Mouse (Mus musculus) c-Kit-positive CD71-positive TER-119-positive erythroid progenitor cells, embryonic 14.5 days (primary cell): Measurements from ENCODE around the gene Carmil1.

Experiments used
- DNase-seq: peaks from one replicate; pipeline ENCODE4 v3.0.0-alpha.2; 2013; ENCODE audit warnings: low spot score

Gene Carmil1

DNA sequence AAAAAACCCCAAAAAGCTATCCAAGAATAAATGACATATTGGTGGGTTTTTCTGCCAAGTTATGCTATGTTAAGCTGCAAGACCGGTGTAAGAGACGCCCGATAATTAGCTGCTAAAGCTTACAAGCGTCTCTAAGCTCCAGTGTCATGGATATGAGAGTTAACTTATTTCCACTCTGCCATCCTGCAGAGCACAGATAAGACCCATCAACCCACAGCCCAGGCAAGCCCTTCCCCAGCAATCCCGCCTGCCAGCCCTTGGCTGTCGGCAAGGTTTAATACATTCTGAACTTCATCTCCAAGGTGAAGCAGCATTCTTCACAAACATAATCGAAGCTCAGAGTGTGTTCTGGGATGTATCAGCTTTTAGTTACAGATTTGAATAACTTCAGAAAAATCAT lies 240.4 kb downstream of the Carmil1 start:
- DNase-seq: peak; percentile 14

GRCm38 (mm10) chr13:24037502-24037901 lies 243.1 kb downstream of the Carmil1 start:
- no peak for DNase-seq

DNA sequence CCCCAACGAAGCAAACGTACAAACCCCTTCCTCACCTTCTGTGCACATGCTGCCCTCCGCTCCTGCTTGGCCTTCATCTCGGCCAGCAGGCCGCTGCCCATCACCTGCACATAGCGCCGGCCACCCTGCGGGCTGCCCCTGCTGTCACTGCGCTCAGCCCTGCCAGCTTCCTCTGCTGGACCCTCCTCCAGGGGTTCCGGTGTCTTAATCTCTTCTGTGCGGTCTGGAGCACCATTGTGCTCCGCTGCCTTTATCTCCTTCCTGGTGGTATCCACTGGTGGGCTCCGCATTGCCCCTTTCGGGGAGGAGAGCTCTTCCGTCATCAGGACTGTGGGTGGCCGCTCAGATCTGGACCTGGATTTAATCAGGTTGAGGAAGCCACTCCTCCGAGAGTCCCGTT lies 244.4 kb downstream of the Carmil1 start:
- DNase-seq: no peak

DNA sequence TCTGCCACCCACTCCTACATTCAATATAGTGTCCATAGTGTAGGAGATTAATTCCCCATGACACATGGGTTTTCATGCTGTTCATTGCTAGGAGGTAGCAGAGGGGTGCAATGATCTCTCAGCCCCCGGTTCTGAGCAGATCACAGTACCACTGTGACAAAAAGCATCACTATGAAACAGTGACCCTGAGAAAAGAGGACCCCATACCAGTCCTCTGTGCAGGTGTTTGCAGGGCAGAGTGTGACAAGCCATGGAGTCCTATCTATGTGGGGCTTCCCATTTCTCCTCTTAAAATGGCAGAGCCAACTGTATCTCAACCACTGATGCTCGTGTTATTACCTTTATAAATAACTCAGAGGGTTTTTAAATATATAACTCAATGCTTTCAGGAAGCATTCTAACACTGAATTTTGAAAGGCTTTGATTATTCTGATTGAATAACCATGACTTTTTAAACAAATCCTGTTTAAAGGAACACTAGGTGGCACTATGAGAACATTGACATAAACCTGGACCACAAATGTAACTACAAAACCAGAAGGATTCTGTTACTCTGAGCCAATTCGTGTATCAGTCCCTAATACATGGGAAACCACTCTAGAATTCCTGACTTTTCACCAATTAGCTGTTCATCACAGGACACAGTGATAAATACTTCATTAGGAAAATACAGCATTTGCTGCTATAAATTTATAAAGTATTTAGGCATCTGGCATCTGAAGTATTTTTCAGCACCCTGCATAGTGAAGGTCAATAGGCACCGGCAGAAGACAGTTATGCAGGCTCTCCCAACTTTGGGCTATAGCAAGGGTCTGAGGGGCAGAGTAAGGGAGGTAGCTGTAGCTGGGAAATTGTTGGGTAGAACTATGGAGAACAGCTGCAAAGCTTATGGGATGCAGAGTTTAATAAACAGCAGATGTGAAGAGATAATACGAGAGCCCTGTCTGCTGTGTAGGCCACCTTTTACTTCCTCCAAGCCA lies 253.1 kb downstream of the Carmil1 start:
- DNase-seq: no peak

DNA sequence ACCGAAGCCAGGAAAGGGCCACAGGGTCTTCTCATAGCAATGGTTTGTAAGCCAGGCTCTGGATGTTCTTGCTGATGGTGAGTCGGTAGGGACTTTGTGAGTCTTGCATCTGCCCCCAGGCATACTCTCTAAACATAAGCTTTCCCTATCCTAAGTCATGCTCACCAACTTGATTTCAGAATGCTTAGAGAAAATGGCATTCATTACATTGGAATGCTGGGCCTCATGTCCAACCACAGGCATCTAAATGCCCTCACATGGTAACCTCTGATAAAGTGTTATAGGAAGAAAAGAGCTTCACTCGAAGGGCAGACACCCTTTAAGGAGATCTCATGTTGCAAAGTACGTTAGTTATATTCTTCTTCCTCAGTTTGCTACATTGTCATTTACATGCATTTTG lies 262.1 kb downstream of the Carmil1 start:
- DNase-seq: no peak

DNA sequence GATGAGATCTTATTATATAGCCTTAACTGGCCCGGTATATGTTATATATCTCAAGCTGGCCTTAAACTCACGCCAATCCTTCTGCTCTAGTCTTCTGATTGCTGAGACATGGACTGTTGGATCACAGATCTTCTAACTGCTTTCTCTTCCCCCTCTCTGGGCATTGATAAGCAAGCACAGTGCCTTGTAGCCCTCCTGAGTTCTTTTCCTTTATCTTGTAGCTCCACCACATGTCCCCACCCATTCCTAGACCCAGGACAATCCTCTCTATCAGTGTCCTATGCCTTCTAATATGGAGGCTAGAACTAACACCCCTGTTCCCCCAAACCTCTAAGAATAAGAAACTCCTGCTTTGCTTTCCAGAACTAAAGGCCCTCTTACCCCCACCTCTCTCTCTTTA lies 275.1 kb downstream of the Carmil1 start:
- peak; percentile 18 for DNase-seq

- no peak for DNase-seq
Measured at GRCm38 (mm10) chr13:24001797-24002196, 278.8 kb downstream of the Carmil1 start.

- no peak for DNase-seq
Measured at GRCm38 (mm10) chr13:24001081-24001480, 279.5 kb downstream of the Carmil1 start.

GRCm38 (mm10) chr13:23998826-23999225 lies 281.8 kb downstream of the Carmil1 start:
- DNase-seq: no peak

- DNase-seq: no peak
Measured at GRCm38 (mm10) chr13:23994756-23995155, 285.8 kb downstream of the Carmil1 start.

GRCm38 (mm10) chr13:23994024-23994423 lies 286.6 kb downstream of the Carmil1 start:
- DNase-seq: no peak

DNA sequence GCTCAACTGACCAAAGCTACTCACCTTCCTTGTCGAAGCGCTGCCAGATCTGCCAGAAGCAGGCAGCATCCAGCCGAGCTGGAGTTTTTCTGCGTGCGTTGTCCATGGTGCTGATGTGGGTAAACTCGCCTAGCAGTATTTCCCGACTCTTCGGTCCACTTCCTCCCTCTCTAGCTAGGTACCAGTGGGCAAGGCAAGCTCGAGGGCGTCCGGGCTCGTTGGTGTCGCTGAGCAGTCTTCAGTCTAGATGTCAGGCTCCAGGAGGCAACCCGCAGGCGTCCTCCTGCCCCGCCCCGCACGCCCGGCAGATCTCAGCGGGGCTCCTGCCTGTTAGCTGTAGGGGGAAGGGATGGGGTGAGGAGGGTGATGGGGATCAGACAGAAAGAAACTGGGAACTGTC lies 289.7 kb downstream of the Carmil1 start, which contains the start of gene Scgn:
Gene Scgn (minus strand): TSS at position 287 of the 400 bp plus-strand sequence.
- no peak for DNase-seq

- DNase-seq: no peak
Measured at GRCm38 (mm10) chr13:23990451-23990850, 290.1 kb downstream of the Carmil1 start.

DNA sequence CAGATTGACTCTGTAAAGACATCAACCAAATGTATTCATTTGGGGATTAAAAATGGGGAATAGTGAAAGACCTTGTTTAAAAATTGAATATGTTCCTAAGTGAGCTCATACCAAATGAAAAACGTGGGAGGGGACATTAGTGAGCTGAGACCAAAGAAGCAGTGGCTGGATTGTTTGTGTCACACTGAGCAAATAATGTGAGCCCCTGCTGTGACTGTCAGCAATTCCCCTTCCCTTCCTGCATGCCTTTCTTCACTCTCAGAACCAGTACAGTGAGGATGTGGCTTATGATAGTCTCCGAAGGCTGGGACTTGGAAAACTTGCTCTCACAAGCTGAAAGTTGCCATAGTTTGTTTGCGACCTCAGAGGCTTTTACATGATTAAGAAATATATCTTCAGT lies 295.5 kb downstream of the Carmil1 start:
- no peak for DNase-seq

DNA sequence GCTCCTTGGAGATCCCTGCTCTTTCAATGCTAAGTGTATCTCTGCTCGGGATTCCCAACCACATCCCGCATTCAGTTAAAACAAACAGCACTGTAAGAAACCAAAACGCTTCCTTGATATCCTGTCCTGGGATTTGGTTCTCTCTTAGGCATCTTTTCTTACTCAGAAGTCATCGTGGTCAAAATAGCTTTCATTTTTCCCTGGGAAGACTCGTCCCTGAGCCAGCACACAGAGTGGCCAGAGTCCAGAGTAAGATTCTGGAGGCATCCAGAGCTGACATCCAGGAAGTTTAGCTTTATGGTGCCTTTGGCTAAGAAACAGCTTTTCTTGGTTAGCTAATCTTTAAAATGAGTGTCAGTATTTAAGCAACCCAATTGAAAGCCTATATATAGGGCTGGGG lies 308.3 kb downstream of the Carmil1 start:
- no peak for DNase-seq

- no peak for DNase-seq
Measured at GRCm38 (mm10) chr13:23971870-23972269, 308.7 kb downstream of the Carmil1 start.

DNA sequence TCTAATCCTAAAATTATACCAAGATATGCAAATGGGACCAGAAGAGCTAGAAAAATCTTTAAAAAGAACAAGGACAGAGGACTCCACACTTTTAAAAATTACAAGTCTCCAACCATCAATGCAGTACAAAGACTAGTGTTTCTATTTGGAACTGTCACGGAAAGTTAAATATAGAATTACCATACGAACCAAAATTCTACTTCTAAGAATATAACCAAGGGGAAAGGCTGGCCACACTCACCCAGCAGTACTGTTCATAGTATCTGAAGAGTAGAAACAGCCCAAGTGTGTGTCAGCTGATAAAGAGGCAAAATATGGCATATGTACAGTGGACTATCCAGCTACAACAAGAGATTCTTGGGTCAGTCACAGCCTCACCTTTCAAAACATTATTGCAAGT lies 315.7 kb downstream of the Carmil1 start:
- DNase-seq: no peak
